Mouse (Mus musculus): ENCODE results near the gene Homez. TPM values are rescaled to one million over a fixed set of nuclear protein-coding genes. Genes with fewer than 3 reads are reported as not detected.

Homez gene
- polyA plus RNA-seq, 1 experiment = 16.8 TPM

- Histone ChIP-seq H3K4me3 (ENCODE audit: low read depth, low read length) (no peak overlapping the region), H3K27ac (ENCODE audit: insufficient read depth, low read length) (no peak overlapping the region), H3K36me3 (ENCODE audit: control insufficient read depth, insufficient read depth, low read length, poor library complexity, severe bottlenecking) (0 out of 2 replicates have a peak, but pooled peaks cover 2% of the 10 kb centered on the region), H3K27me3 (ENCODE audit: control insufficient read depth, insufficient read depth, low read length, poor library complexity, severe bottlenecking) (peaks cover 3% of the 10 kb centered on the region; the same call in 1 of the 2 replicates), H3K9me3 (replicated peaks; ENCODE audit: control insufficient read depth, insufficient read depth, low read length, poor library complexity, severe bottlenecking) (no peaks in the 10 kb centered on the region), H3K9ac (ENCODE audit: low read depth, poor library complexity, severe bottlenecking) (no peak overlapping the region), H3K4me1 (ENCODE audit: control insufficient read depth, insufficient read depth, low read length) (peaks cover 5% of the 10 kb centered on the region)
- TF ChIP-seq POLR2A (IDR thresholded peaks at IDR 0.05; ENCODE audit: insufficient read depth, low read length) (no peak), CTCF (IDR thresholded peaks at IDR 0.05; ENCODE audit: low read depth, low read length) (no peak), EP300 (IDR thresholded peaks at IDR 0.05; ENCODE audit: insufficient read depth, low read depth, low read length) (no peak)
Measured at GRCm38 (mm10) chr14:54908682-54909081, 37.9 kb upstream of the Homez start.

- H3K9ac ChIP-seq (ENCODE audit: low read depth, poor library complexity, severe bottlenecking) = no peak overlapping the region
- H3K9me3 ChIP-seq (replicated peaks; ENCODE audit: control insufficient read depth, insufficient read depth, low read length, poor library complexity, severe bottlenecking) = no peaks in the 10 kb centered on the region
- H3K27ac ChIP-seq (ENCODE audit: insufficient read depth, low read length) = no peak overlapping the region
- no peak overlapping the region for H3K4me3 ChIP-seq (ENCODE audit: low read depth, low read length)
- peaks cover 6% of the 10 kb centered on the region; the same call in 1 of the 2 replicates for H3K36me3 ChIP-seq (ENCODE audit: control insufficient read depth, insufficient read depth, low read length, poor library complexity, severe bottlenecking)
- H3K27me3 ChIP-seq (ENCODE audit: control insufficient read depth, insufficient read depth, low read length, poor library complexity, severe bottlenecking) = no peaks in the 10 kb centered on the region
- TF ChIP-seq CTCF (IDR thresholded peaks at IDR 0.05; ENCODE audit: low read depth, low read length) (no peak), EP300 (IDR thresholded peaks at IDR 0.05; ENCODE audit: insufficient read depth, low read depth, low read length) (no peak), POLR2A (IDR thresholded peaks at IDR 0.05; ENCODE audit: insufficient read depth, low read length) (no peak)
- peaks cover 4% of the 10 kb centered on the region for H3K4me1 ChIP-seq (ENCODE audit: control insufficient read depth, insufficient read depth, low read length)
Measured at GRCm38 (mm10) chr14:54903641-54904040, 32.9 kb upstream of the Homez start.

GRCm38 (mm10) chr14:54900383-54900782 is 29.6 kb upstream of the Homez start:
- no peaks in the 10 kb centered on the region for H3K27me3 ChIP-seq (ENCODE audit: control insufficient read depth, insufficient read depth, low read length, poor library complexity, severe bottlenecking)
- H3K9ac ChIP-seq (ENCODE audit: low read depth, poor library complexity, severe bottlenecking) = no peak overlapping the region
- H3K9me3 ChIP-seq (replicated peaks; ENCODE audit: control insufficient read depth, insufficient read depth, low read length, poor library complexity, severe bottlenecking) = no peaks in the 10 kb centered on the region
- no peaks in the 10 kb centered on the region for H3K4me1 ChIP-seq (ENCODE audit: control insufficient read depth, insufficient read depth, low read length)
- peaks cover 33% of the 10 kb centered on the region for H3K36me3 ChIP-seq (ENCODE audit: control insufficient read depth, insufficient read depth, low read length, poor library complexity, severe bottlenecking)
- H3K27ac ChIP-seq (ENCODE audit: insufficient read depth, low read length) = no peak overlapping the region
- no peak overlapping the region for H3K4me3 ChIP-seq (ENCODE audit: low read depth, low read length)
- TF ChIP-seq POLR2A (IDR thresholded peaks at IDR 0.05; ENCODE audit: insufficient read depth, low read length) (no peak), CTCF (IDR thresholded peaks at IDR 0.05; ENCODE audit: low read depth, low read length) (peak; percentile 7)

- no peaks in the 10 kb centered on the region for H3K27me3 ChIP-seq (ENCODE audit: control insufficient read depth, insufficient read depth, low read length, poor library complexity, severe bottlenecking)
Measured at GRCm38 (mm10) chr14:54897445-54897844, 26.7 kb upstream of the Homez start.

GRCm38 (mm10) chr14:54894296-54895151 is 23.8 kb upstream of the Homez start:
- Histone ChIP-seq H3K36me3 (ENCODE audit: control insufficient read depth, insufficient read depth, low read length, poor library complexity, severe bottlenecking) (peaks cover 34% of the 10 kb centered on the region), H3K27ac (ENCODE audit: insufficient read depth, low read length) (peak overlapping the region; percentile 53; the same call in 1 of the 2 replicates)

More at GRCm38 (mm10) chr14:54897445-54897844, 26.7 kb upstream of the Homez start:
- peaks cover 34% of the 10 kb centered on the region for H3K36me3 ChIP-seq (ENCODE audit: control insufficient read depth, insufficient read depth, low read length, poor library complexity, severe bottlenecking)
- H3K4me1 ChIP-seq (ENCODE audit: control insufficient read depth, insufficient read depth, low read length) = peaks cover 2% of the 10 kb centered on the region
- H3K9me3 ChIP-seq (replicated peaks; ENCODE audit: control insufficient read depth, insufficient read depth, low read length, poor library complexity, severe bottlenecking) = no peaks in the 10 kb centered on the region
- no peak for TF ChIP-seq POLR2A (IDR thresholded peaks at IDR 0.05; ENCODE audit: insufficient read depth, low read length)
- TF ChIP-seq CTCF (IDR thresholded peaks at IDR 0.05; ENCODE audit: low read depth, low read length) = no peak
- TF ChIP-seq EP300 (IDR thresholded peaks at IDR 0.05; ENCODE audit: insufficient read depth, low read depth, low read length) = no peak
- H3K9ac ChIP-seq (ENCODE audit: low read depth, poor library complexity, severe bottlenecking) = no peak overlapping the region
- peak overlapping the region; percentile 6; the same call in 1 of the 2 replicates for H3K27ac ChIP-seq (ENCODE audit: insufficient read depth, low read length)
- H3K4me3 ChIP-seq (ENCODE audit: low read depth, low read length) = no peak overlapping the region

GRCm38 (mm10) chr14:54893651-54894181 is 23.0 kb upstream of the Homez start:
- Histone ChIP-seq H3K36me3 (ENCODE audit: control insufficient read depth, insufficient read depth, low read length, poor library complexity, severe bottlenecking) (peaks cover 31% of the 10 kb centered on the region), H3K27me3 (ENCODE audit: control insufficient read depth, insufficient read depth, low read length, poor library complexity, severe bottlenecking) (no peaks in the 10 kb centered on the region), H3K27ac (ENCODE audit: insufficient read depth, low read length) (peak overlapping the region; percentile 57), H3K9ac (ENCODE audit: low read depth, poor library complexity, severe bottlenecking) (peak overlapping the region; percentile 100), H3K4me1 (ENCODE audit: control insufficient read depth, insufficient read depth, low read length) (peaks cover 2% of the 10 kb centered on the region), H3K9me3 (replicated peaks; ENCODE audit: control insufficient read depth, insufficient read depth, low read length, poor library complexity, severe bottlenecking) (no peaks in the 10 kb centered on the region), H3K4me3 (ENCODE audit: low read depth, low read length) (peak overlapping the region; percentile 57)
- TF ChIP-seq POLR2A (IDR thresholded peaks at IDR 0.05; ENCODE audit: insufficient read depth, low read length) (peak; percentile 83), EP300 (IDR thresholded peaks at IDR 0.05; ENCODE audit: insufficient read depth, low read depth, low read length) (no peak)

More at GRCm38 (mm10) chr14:54894296-54895151, 23.8 kb upstream of the Homez start:
- TF ChIP-seq POLR2A (IDR thresholded peaks at IDR 0.05; ENCODE audit: insufficient read depth, low read length) (no peak), CTCF (IDR thresholded peaks at IDR 0.05; ENCODE audit: low read depth, low read length) (no peak), EP300 (IDR thresholded peaks at IDR 0.05; ENCODE audit: insufficient read depth, low read depth, low read length) (no peak)
- Histone ChIP-seq H3K4me3 (ENCODE audit: low read depth, low read length) (peak overlapping the region; percentile 98), H3K9me3 (replicated peaks; ENCODE audit: control insufficient read depth, insufficient read depth, low read length, poor library complexity, severe bottlenecking) (no peaks in the 10 kb centered on the region), H3K9ac (ENCODE audit: low read depth, poor library complexity, severe bottlenecking) (peak overlapping the region; percentile 100), H3K27me3 (ENCODE audit: control insufficient read depth, insufficient read depth, low read length, poor library complexity, severe bottlenecking) (no peaks in the 10 kb centered on the region), H3K4me1 (ENCODE audit: control insufficient read depth, insufficient read depth, low read length) (peaks cover 2% of the 10 kb centered on the region)

Measured in ES-Bruce4 (cell line).